Mouse (Mus musculus): Measurements from ENCODE around the gene Hmgcll1.

DNA sequence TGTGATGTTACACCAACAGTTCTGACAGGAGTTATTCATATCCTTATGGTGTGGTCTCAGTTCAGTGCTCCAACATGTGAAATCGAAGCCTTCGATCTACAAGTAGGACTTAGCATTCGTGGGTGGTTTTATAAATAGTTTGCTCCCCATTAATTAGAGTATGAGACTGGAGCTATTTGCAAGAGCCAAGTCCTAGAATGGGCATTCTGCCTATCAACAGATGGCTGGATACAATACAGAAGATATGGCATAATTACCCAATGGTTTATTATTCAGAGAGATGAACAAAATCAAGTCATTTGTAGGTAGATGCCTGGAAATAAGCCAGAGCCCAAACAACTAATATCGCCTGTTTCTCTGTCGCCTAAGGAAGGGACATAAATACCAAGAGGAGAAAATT lies 1.3 kb downstream of the Hmgcll1 start:
- TF ChIP-seq CTCF (IDR thresholded peaks at IDR 0.05; ENCODE audit: borderline replicate concordance, extremely low read depth, insufficient read depth, insufficient read length) (no peak), POLR2A (IDR thresholded peaks at IDR 0.05; ENCODE audit: borderline replicate concordance, extremely low read depth, insufficient read depth, insufficient read length, poor library complexity, severe bottlenecking) (no peak)

Data from brain, embryonic 14.5 days (tissue).